Mouse (Mus musculus): Measurements from ENCODE around the gene Amotl2. TPM values are rescaled to one million over a fixed set of nuclear protein-coding genes. Genes with fewer than 3 reads are reported as not detected.

Gene Amotl2
- polyA plus RNA-seq (2014; fragmentation: Nextera tagmentation; extraction: Ambion mirVana) = 34.3 and 40.6 TPM in 2 replicates

GRCm38 (mm10) chr9:102716481-102717163, at the start of gene Amotl2:
Gene Amotl2 (plus strand): TSS chr9:102716672.
- H3K4me2 ChIP-seq (ENCODE audit: low read depth, severe bottlenecking) = peak within 1 kb of the TSS; percentile 79
- peak within 1 kb of the TSS; percentile 96 for H3K9ac ChIP-seq (ENCODE audit: low read length)
- 2% methylated on average over 22 of the region's 22 CpGs for WGBS
- H3K4me3 ChIP-seq (ENCODE audit: low read depth, low read length) = peak within 1 kb of the TSS; percentile 90
- ATAC-seq (ENCODE audit: insufficient number of reproducible peaks, low FRiP score, low TSS enrichment, low read depth) (0 out of 2 replicates have a peak, but pooled peaks have one; percentile 0), DNase-seq (ENCODE audit: low spot score) (no peak)
- H3K27ac ChIP-seq (replicated peaks; ENCODE audit: low read depth, low read length) = peak within 1 kb of the TSS; percentile 95
- no peaks in the 10 kb centered on the region for H3K9me3 ChIP-seq (ENCODE audit: control insufficient read depth, low read length)
- H3K36me3 ChIP-seq (ENCODE audit: control insufficient read depth, insufficient read depth, low read length) = peaks cover 9% of the 10 kb centered on the region
- peaks cover 45% of the 10 kb centered on the region for H3K4me1 ChIP-seq (ENCODE audit: control insufficient read depth, insufficient read depth, low read length)
- H3K27me3 ChIP-seq (ENCODE audit: control insufficient read depth, insufficient read depth, low read length) = no peaks in the 10 kb centered on the region

GRCm38 (mm10) chr9:102668115-102668514, 48.4 kb upstream of the Amotl2 start:
- Histone ChIP-seq H3K9ac (ENCODE audit: low read length) (no peak overlapping the region), H3K4me3 (ENCODE audit: low read depth, low read length) (no peak overlapping the region), H3K4me2 (ENCODE audit: low read depth, severe bottlenecking) (no peak overlapping the region), H3K36me3 (ENCODE audit: control insufficient read depth, insufficient read depth, low read length) (no peaks in the 10 kb centered on the region), H3K27ac (replicated peaks; ENCODE audit: low read depth, low read length) (no peak overlapping the region), H3K4me1 (ENCODE audit: control insufficient read depth, insufficient read depth, low read length) (peaks cover 2% of the 10 kb centered on the region; the same call in 1 of the 2 replicates), H3K9me3 (ENCODE audit: control insufficient read depth, low read length) (no peaks in the 10 kb centered on the region), H3K27me3 (ENCODE audit: control insufficient read depth, insufficient read depth, low read length) (no peaks in the 10 kb centered on the region)
- DNase-seq (ENCODE audit: low spot score) (peak; percentile 47), ATAC-seq (ENCODE audit: insufficient number of reproducible peaks, low FRiP score, low TSS enrichment, low read depth) (no peak)
- WGBS = 32% methylated on average over 6 of the region's 6 CpGs

- no peaks in the 10 kb centered on the region for H3K9me3 ChIP-seq (ENCODE audit: control insufficient read depth, low read length)
- no peak overlapping the region for H3K27ac ChIP-seq (replicated peaks; ENCODE audit: low read depth, low read length)
- peaks cover 2% of the 10 kb centered on the region; the same call in 1 of the 2 replicates for H3K4me1 ChIP-seq (ENCODE audit: control insufficient read depth, insufficient read depth, low read length)
- no peak overlapping the region for H3K4me2 ChIP-seq (ENCODE audit: low read depth, severe bottlenecking)
- ATAC-seq (ENCODE audit: insufficient number of reproducible peaks, low FRiP score, low TSS enrichment, low read depth) = no peak
- 88% methylated on average over 12 of the region's 12 CpGs for WGBS
- H3K36me3 ChIP-seq (ENCODE audit: control insufficient read depth, insufficient read depth, low read length) = no peaks in the 10 kb centered on the region
- no peaks in the 10 kb centered on the region for H3K27me3 ChIP-seq (ENCODE audit: control insufficient read depth, insufficient read depth, low read length)
- no peak overlapping the region for H3K4me3 ChIP-seq (ENCODE audit: low read depth, low read length)
- H3K9ac ChIP-seq (ENCODE audit: low read length) = no peak overlapping the region
- no peak for DNase-seq (ENCODE audit: low spot score)
Measured at GRCm38 (mm10) chr9:102668906-102669305, 47.6 kb upstream of the Amotl2 start.

GRCm38 (mm10) chr9:102673381-102673780, 43.1 kb upstream of the Amotl2 start:
- 75% methylated on average over 7 of the region's 7 CpGs for WGBS
- Histone ChIP-seq H3K27me3 (ENCODE audit: control insufficient read depth, insufficient read depth, low read length) (no peaks in the 10 kb centered on the region), H3K4me3 (ENCODE audit: low read depth, low read length) (no peak overlapping the region), H3K9ac (ENCODE audit: low read length) (no peak overlapping the region), H3K4me2 (ENCODE audit: low read depth, severe bottlenecking) (no peak overlapping the region), H3K27ac (replicated peaks; ENCODE audit: low read depth, low read length) (no peak overlapping the region), H3K9me3 (ENCODE audit: control insufficient read depth, low read length) (no peaks in the 10 kb centered on the region), H3K36me3 (ENCODE audit: control insufficient read depth, insufficient read depth, low read length) (no peaks in the 10 kb centered on the region), H3K4me1 (ENCODE audit: control insufficient read depth, insufficient read depth, low read length) (no peaks in the 10 kb centered on the region)
- ATAC-seq (ENCODE audit: insufficient number of reproducible peaks, low FRiP score, low TSS enrichment, low read depth) = no peak
- no peak for DNase-seq (ENCODE audit: low spot score)

GRCm38 (mm10) chr9:102675922-102676321, 40.5 kb upstream of the Amotl2 start:
- Histone ChIP-seq H3K9me3 (ENCODE audit: control insufficient read depth, low read length) (no peaks in the 10 kb centered on the region), H3K9ac (ENCODE audit: low read length) (no peak overlapping the region), H3K36me3 (ENCODE audit: control insufficient read depth, insufficient read depth, low read length) (no peaks in the 10 kb centered on the region), H3K27ac (replicated peaks; ENCODE audit: low read depth, low read length) (no peak overlapping the region), H3K4me3 (ENCODE audit: low read depth, low read length) (no peak overlapping the region), H3K4me1 (ENCODE audit: control insufficient read depth, insufficient read depth, low read length) (no peaks in the 10 kb centered on the region), H3K4me2 (ENCODE audit: low read depth, severe bottlenecking) (no peak overlapping the region), H3K27me3 (ENCODE audit: control insufficient read depth, insufficient read depth, low read length) (no peaks in the 10 kb centered on the region)
- 83% methylated on average over 5 of the region's 5 CpGs for WGBS
- ATAC-seq (ENCODE audit: insufficient number of reproducible peaks, low FRiP score, low TSS enrichment, low read depth) (no peak), DNase-seq (ENCODE audit: low spot score) (no peak)

- Histone ChIP-seq H3K9ac (ENCODE audit: low read length) (no peak overlapping the region), H3K4me2 (ENCODE audit: low read depth, severe bottlenecking) (no peak overlapping the region), H3K4me1 (ENCODE audit: control insufficient read depth, insufficient read depth, low read length) (no peaks in the 10 kb centered on the region), H3K9me3 (ENCODE audit: control insufficient read depth, low read length) (no peaks in the 10 kb centered on the region), H3K27ac (replicated peaks; ENCODE audit: low read depth, low read length) (no peak overlapping the region), H3K4me3 (ENCODE audit: low read depth, low read length) (no peak overlapping the region), H3K36me3 (ENCODE audit: control insufficient read depth, insufficient read depth, low read length) (no peaks in the 10 kb centered on the region), H3K27me3 (ENCODE audit: control insufficient read depth, insufficient read depth, low read length) (no peaks in the 10 kb centered on the region)
- 53% methylated on average over 7 of the region's 7 CpGs for WGBS
- ATAC-seq (ENCODE audit: insufficient number of reproducible peaks, low FRiP score, low TSS enrichment, low read depth) (0 out of 2 replicates have a peak, but pooled peaks have one; percentile 39), DNase-seq (ENCODE audit: low spot score) (no peak)
Measured at GRCm38 (mm10) chr9:102681470-102681869, 35.0 kb upstream of the Amotl2 start.

GRCm38 (mm10) chr9:102687943-102688342, 28.5 kb upstream of the Amotl2 start:
- no peaks in the 10 kb centered on the region for H3K9me3 ChIP-seq (ENCODE audit: control insufficient read depth, low read length)
- H3K4me1 ChIP-seq (ENCODE audit: control insufficient read depth, insufficient read depth, low read length) = peaks cover 22% of the 10 kb centered on the region
- no peak overlapping the region for H3K4me3 ChIP-seq (ENCODE audit: low read depth, low read length)
- no peaks in the 10 kb centered on the region for H3K36me3 ChIP-seq (ENCODE audit: control insufficient read depth, insufficient read depth, low read length)
- H3K27ac ChIP-seq (replicated peaks; ENCODE audit: low read depth, low read length) = no peak overlapping the region
- H3K9ac ChIP-seq (ENCODE audit: low read length) = no peak overlapping the region
- 41% methylated on average over 4 of the region's 4 CpGs for WGBS
- H3K4me2 ChIP-seq (ENCODE audit: low read depth, severe bottlenecking) = no peak overlapping the region
- DNase-seq (ENCODE audit: low spot score) (no peak), ATAC-seq (ENCODE audit: insufficient number of reproducible peaks, low FRiP score, low TSS enrichment, low read depth) (no peak)
- peaks cover 17% of the 10 kb centered on the region for H3K27me3 ChIP-seq (ENCODE audit: control insufficient read depth, insufficient read depth, low read length)

GRCm38 (mm10) chr9:102689406-102689939, 27.0 kb upstream of the Amotl2 start:
- H3K4me3 ChIP-seq (ENCODE audit: low read depth, low read length) = peak overlapping the region; percentile 26
- 2% methylated on average over 13 of the region's 13 CpGs for WGBS
- peak overlapping the region; percentile 74 for H3K4me2 ChIP-seq (ENCODE audit: low read depth, severe bottlenecking)
- no peaks in the 10 kb centered on the region for H3K9me3 ChIP-seq (ENCODE audit: control insufficient read depth, low read length)
- DNase-seq (ENCODE audit: low spot score) (peak; percentile 29), ATAC-seq (ENCODE audit: insufficient number of reproducible peaks, low FRiP score, low TSS enrichment, low read depth) (peak; percentile 2; the same call in 1 of the 2 replicates)
- no peaks in the 10 kb centered on the region for H3K36me3 ChIP-seq (ENCODE audit: control insufficient read depth, insufficient read depth, low read length)
- H3K27me3 ChIP-seq (ENCODE audit: control insufficient read depth, insufficient read depth, low read length) = peaks cover 17% of the 10 kb centered on the region
- H3K9ac ChIP-seq (ENCODE audit: low read length) = peak overlapping the region; percentile 38; the same call in 1 of the 2 replicates
- peaks cover 26% of the 10 kb centered on the region for H3K4me1 ChIP-seq (ENCODE audit: control insufficient read depth, insufficient read depth, low read length)
- H3K27ac ChIP-seq (replicated peaks; ENCODE audit: low read depth, low read length) = no peak overlapping the region

Measured in limb, embryonic 11.5 days (tissue).